Mouse (Mus musculus) cerebellum, postnatal 14 days (tissue): ENCODE data around the gene Fars2.
A peak's percentile ranks its signal among the peaks of the same experiment; 100 is the strongest.

ENCODE experiments used
- DNase-seq, 2 experiments: peaks; one replicate each; pipeline ENCODE4 v3.0.0; 2021; ENCODE audit warnings: mixed read lengths in 2 of 2

The Fars2 gene

GRCm38 (mm10) chr13:36469412-36470125 is 352.4 kb downstream of the Fars2 start:
- DNase-seq, result no peak

GRCm38 (mm10) chr13:36477648-36478047 is 360.4 kb downstream of the Fars2 start:
- no peak for DNase-seq

DNA sequence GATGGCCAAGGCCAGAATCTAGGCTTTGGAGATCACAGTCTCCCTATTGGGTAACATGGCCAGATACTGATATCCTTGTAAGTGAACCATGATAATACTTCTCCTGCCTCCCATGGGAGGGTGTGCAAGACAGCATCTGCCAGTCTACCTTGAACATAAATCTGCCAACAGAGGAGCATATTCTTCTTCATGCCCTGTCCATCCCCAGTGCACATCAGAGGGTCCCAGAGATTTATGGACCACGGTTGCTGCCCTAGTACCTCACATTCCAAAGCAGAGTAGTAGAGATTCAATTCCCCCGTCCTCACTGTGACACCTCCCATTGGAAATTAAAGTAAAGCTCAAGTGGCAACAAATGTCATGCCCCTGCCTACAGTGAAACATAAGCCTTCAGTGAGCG is 361.0 kb downstream of the Fars2 start:
- no peak for DNase-seq

DNA sequence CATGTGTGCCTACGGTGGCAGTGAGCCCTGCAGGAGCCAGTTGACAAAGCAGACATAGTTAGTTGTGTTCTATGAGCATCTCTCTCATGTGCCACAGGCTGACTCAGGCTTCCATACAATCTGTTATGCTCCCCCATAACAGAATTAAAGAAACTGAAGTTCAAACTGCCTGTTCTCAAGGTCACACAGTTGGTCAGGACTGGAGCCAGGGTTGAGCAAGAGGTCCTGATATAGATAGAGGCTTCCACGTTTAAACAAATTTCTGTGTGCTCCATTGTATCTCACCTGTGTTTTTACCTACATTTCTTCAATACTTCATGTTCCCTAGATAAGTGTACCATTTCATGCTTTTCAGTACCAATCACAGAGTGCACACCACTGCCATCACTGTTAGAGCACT is 362.9 kb downstream of the Fars2 start:
- no peak for DNase-seq

DNA sequence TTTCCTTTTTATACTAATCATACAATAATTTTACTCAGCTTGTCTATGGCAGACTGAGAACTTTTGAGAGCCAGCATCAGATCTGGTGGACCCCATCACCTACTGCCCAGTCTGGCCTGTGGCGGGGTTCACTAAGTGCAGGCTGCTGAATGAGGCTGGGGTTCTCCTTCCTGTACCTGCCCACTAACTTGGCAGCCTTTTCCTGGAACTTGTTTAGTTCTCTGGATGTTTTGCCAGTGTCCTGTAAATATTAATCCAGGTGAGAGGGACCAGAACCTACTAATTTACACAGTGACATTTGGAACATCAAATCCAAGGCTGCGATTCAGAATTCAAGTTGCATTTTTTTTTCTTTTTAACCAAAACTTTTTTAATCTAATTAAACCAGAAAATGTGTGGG is 367.2 kb downstream of the Fars2 start:
- no peak for DNase-seq

DNA sequence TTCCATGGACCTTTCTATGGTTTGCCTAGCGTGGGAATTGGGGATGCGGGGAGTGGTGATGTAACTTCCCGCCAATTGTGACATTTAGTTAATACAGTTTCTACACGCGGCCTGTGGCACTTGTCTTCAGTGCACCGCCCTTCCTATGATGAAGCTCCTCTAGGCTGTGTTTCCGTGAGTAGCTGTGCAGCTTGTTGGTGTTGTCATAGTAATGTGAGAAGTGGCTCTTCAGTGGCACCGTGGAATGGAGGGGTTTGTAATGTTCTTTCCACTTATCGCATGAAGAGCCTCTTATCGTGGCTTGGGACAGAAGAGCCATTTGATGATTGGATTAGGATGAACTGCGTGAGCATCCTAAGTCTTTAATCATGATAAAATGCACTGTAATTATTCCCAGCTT is 369.5 kb downstream of the Fars2 start:
- DNase-seq, result no peak

- DNase-seq, result no peak
Observed at GRCm38 (mm10) chr13:36489365-36489764, 372.2 kb downstream of the Fars2 start.

- peak in 1 of 2 experiments; percentile 18 for DNase-seq
Observed at GRCm38 (mm10) chr13:36490612-36491011, 373.4 kb downstream of the Fars2 start.

- DNase-seq, result no peak
Observed at GRCm38 (mm10) chr13:36492397-36492796, 375.2 kb downstream of the Fars2 start.

GRCm38 (mm10) chr13:36493294-36493693 is 376.1 kb downstream of the Fars2 start:
- DNase-seq, result peak; percentile 30 to 44

DNA sequence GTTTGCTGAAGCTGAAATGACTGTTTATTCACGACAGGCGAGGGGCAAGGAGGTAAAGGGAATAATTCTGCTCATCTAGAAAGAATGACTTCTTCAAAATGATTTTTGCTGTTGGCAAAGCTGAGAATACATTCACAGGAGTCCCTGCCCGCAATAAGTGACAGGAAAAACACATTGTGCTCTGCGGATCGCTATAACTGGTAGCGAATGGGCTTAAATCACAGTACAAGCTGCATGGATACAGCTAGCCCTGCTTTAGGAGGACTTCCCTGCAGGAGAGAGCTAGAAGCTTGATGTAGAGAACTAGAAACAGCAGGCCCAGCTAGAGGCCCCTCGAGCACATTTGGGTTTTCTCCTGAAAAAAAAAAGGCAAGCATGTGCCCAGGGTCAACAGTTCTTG is 376.6 kb downstream of the Fars2 start:
- DNase-seq, result no peak

DNA sequence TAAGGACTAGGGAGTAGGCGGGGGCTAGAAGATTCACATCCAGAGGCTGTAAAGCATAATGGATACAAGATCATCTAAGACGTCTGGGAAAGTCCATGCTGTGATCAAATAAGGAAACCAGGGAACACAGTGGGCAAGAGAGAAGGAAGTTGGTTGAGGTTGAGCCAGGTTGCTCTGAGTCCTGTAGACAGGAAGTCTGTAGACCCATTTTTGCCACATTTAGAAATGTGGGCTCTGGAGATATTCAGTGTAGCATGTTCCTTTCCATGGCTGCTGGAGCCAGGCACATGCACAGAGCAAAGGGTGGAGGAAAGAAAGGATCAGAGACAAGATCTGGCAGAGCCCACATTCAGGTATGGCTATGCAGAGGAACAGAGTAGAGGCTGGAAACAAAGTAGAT is 378.8 kb downstream of the Fars2 start:
- DNase-seq, result no peak

DNA sequence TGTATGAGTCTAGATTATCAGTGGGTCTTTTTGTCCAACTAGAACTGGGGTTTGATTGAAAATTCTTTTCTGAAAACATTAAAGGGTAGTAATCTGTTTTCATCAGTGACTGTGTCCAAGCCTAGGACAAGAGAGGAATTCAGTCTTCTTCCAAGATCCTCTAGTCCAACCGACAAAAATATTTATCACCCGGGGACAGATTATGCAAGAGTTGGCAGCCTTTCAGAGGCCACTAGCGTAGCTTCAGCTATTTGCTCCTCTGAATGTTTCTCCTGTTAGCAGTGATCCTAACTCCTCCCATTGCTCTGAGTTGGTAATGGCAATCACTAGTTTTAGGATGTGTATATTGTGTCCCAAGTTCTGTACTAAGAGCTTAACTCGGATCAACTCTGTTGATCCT is 380.1 kb downstream of the Fars2 start:
- peak; percentile 41 to 51 for DNase-seq

DNA sequence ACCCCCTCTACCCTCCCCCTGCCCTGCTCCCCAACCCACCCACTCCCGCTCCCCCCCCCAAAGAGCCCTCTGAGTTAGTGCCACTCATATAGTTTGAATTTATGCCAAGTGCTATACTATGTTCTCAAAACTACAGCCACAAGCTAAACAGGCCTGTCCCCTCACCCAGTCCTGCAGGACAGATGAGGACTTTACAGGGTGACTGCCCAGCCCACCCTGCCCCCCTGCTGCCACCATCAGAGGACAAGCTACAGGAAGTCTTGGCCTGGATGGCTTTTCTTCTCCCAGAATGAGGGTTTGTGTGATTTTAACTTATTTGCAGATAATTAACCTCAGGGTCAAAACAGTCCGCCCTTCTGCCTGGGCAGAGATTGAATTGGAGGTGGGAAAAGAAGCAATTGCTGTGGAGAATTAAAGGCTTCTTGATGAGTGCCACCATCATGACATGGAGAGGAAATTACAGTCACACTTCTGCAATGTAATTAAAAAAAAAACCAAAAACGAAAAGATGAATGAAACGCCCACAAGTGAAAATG is 383.2 kb downstream of the Fars2 start:
- DNase-seq, result no peak

GRCm38 (mm10) chr13:36503551-36503950 is 386.3 kb downstream of the Fars2 start:
- no peak for DNase-seq

GRCm38 (mm10) chr13:36503991-36504390 is 386.8 kb downstream of the Fars2 start:
- DNase-seq, result no peak

DNA sequence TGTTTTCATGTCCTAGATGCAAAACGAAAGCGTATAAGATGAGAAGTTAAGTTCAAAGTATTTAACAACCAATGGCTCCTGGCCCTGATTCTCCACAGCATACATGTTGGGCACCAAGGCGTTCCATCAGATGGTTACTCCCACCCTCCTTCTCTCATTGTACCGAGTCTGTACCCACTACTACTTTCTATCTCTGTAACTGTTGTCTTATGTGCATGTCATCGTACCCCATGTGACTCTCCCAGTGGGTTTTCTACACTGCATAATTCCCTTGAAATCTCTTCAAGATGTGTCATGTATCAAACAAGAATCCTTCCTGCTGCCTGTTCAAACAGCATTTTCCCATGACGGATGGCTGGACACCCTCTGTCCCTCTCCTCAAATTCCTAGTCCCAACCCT is 388.5 kb downstream of the Fars2 start:
- DNase-seq, result no peak

DNA sequence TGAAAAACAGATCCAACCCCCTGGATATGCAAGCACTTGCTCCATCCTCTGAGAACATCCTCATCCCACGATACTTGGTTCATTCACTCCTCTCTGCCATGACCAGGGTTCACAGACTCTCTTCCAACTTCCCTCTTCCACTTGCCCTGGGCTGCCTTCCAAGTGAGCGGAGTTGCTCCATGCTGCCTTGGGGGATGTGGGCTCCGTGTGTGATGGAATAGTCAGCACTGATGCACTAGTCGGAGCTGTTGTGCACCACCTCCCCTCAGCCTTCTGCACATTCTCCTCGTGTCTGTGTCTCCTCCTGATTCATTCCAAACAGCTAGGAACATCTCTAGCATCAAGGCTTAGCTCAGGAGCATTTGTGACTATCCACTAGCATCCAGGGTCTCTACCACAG is 389.1 kb downstream of the Fars2 start:
- peak; percentile 75 to 78 for DNase-seq

DNA sequence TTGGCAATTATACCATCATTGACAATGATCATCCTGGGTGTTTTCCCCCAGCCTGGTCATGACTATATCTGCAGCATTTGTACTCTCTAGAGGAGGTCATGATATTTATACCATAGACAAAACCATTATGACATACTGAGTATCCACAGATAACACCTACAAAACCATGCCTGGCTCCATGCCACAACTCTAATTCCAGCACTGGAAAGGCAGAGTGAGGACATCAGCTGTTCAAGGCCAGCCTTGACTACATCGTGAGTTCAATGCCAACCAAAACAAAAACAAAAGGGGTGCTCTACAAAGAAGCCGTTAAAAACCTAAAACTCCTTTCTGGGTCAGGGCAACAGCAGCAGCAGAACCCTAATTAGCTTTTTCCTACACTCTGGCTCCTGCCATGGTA is 392.9 kb downstream of the Fars2 start:
- no peak for DNase-seq

GRCm38 (mm10) chr13:36513126-36513525 is 395.9 kb downstream of the Fars2 start:
- no peak for DNase-seq

DNA sequence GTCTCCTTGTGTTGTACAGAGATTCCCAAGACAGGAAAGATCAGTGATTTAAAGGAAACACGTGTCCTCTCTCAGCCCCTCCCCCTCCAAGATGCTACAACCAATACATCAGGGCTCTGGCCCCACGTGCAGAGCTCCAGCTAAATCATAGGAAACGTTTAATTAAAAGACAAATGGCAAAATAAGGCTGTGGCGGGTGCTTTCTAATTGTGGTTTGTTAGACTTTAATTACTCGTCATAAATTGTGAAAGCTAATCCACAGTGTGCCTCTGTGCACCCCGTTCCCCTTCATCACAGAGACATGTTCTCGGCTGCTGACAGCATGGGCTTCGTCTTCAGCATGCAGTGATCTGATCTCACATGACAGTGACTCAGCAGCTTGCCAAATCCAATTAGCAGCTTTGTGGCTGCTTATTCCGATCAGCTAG is 400.9 kb downstream of the Fars2 start:
- DNase-seq, result peak; percentile 75 to 77

- no peak for DNase-seq
Observed at GRCm38 (mm10) chr13:36527761-36528160, 410.5 kb downstream of the Fars2 start.

GRCm38 (mm10) chr13:36528223-36528895 is 411.1 kb downstream of the Fars2 start:
- peak; percentile 24 to 29 for DNase-seq

- DNase-seq, result no peak
Observed at GRCm38 (mm10) chr13:36529467-36530039, 412.3 kb downstream of the Fars2 start.
